Mouse (Mus musculus) naive thymus-derived CD4-positive, alpha-beta T cell, adult 2 months (primary cell): Measurements from ENCODE around the gene Nav3.

Source experiments
- DNase-seq: peaks from one replicate; pipeline ENCODE4 v3.0.0-alpha.2; 2011; ENCODE audit warnings: low read depth

The Nav3 gene

GRCm38 (mm10) chr10:109806782-109807493 is 649.1 kb downstream of the Nav3 start:
- no peak for DNase-seq

- DNase-seq, result no peak
Observed at GRCm38 (mm10) chr10:109803441-109803840, 652.6 kb downstream of the Nav3 start.

- no peak for DNase-seq
Observed at GRCm38 (mm10) chr10:109802236-109802635, 653.8 kb downstream of the Nav3 start.

- no peak for DNase-seq
Observed at GRCm38 (mm10) chr10:109799246-109799645, 656.8 kb downstream of the Nav3 start.

GRCm38 (mm10) chr10:109796981-109797380 is 659.0 kb downstream of the Nav3 start:
- no peak for DNase-seq

GRCm38 (mm10) chr10:109793491-109793890 is 662.5 kb downstream of the Nav3 start:
- DNase-seq, result no peak

- DNase-seq, result no peak
Observed at GRCm38 (mm10) chr10:109788728-109789127, 667.3 kb downstream of the Nav3 start.

GRCm38 (mm10) chr10:109779109-109779508 is 676.9 kb downstream of the Nav3 start:
- no peak for DNase-seq

- no peak for DNase-seq
Observed at GRCm38 (mm10) chr10:109769092-109769491, 686.9 kb downstream of the Nav3 start.

- no peak for DNase-seq
Observed at GRCm38 (mm10) chr10:109765650-109766049, 690.4 kb downstream of the Nav3 start.

- no peak for DNase-seq
Observed at GRCm38 (mm10) chr10:109764412-109765101, 691.4 kb downstream of the Nav3 start.

GRCm38 (mm10) chr10:109758921-109759600 is 696.9 kb downstream of the Nav3 start:
- no peak for DNase-seq

GRCm38 (mm10) chr10:109746901-109747300 is 709.1 kb downstream of the Nav3 start:
- DNase-seq, result no peak

- no peak for DNase-seq
Observed at GRCm38 (mm10) chr10:109741664-109742063, 714.3 kb downstream of the Nav3 start.

GRCm38 (mm10) chr10:109740326-109740725 is 715.7 kb downstream of the Nav3 start:
- DNase-seq, result no peak

GRCm38 (mm10) chr10:109723646-109724045 is 732.4 kb downstream of the Nav3 start:
- no peak for DNase-seq

- DNase-seq, result no peak
Observed at GRCm38 (mm10) chr10:109718808-109719207, 737.2 kb downstream of the Nav3 start.

GRCm38 (mm10) chr10:109718390-109718789 is 737.6 kb downstream of the Nav3 start:
- DNase-seq, result no peak

- DNase-seq, result no peak
Observed at GRCm38 (mm10) chr10:109713001-109713400, 743.0 kb downstream of the Nav3 start.

GRCm38 (mm10) chr10:109699771-109700335 is 756.2 kb downstream of the Nav3 start:
- no peak for DNase-seq

- DNase-seq, result no peak
Observed at GRCm38 (mm10) chr10:109690564-109690963, 765.4 kb downstream of the Nav3 start.
